Mouse (Mus musculus) cortical plate, adult 2 months (tissue): ENCODE data around the gene Il33.

Experiments used
- CTCF ChIP-seq: fragments of 200-500 bp; IDR thresholded peaks from 2 replicates; pipeline ENCODE4 v1.5.1; 2011; ENCODE audit warnings: mild to moderate bottlenecking, control low read depth, low read length; ENCODE audit not compliant: insufficient read depth; ENCODE audit errors: extremely low read depth
- POLR2A ChIP-seq: fragments of 200-500 bp; IDR thresholded peaks from 2 replicates; pipeline ENCODE4 v1.6.1; 2011; ENCODE audit warnings: mild to moderate bottlenecking, low read length, control low read depth; ENCODE audit not compliant: insufficient read depth; ENCODE audit errors: extremely low read depth

- TF ChIP-seq CTCF (peak; percentile 55), POLR2A (no peak)
These were observed 23.2 kb downstream of the Il33 start for GRCm38 (mm10) chr19:29947891-29948801.
